Mouse (Mus musculus): ENCODE data around the gene Itsn1.

DNA sequence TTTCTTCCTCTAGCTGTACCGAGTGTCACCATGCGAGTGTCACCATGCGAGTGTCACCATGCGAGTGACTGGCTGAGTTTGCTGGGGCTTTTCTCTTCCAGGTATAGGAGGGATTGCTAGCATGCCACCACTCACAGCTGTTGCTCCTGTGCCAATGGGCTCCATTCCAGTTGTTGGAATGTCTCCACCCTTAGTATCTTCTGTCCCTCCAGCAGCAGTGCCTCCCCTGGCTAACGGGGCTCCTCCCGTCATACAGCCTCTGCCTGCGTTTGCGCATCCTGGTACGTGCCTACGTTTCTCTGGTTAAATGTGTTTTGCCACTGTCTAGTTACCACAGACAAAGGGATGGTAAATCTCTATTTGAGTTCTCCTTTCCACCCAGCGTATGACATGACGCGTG lies 72.3 kb downstream of the Itsn1 start:
- no peak for TF ChIP-seq POLR2A (IDR thresholded peaks at IDR 0.05; ENCODE audit: control insufficient read depth, extremely low read depth, insufficient read depth, low read length, poor library complexity)
- no peak for TF ChIP-seq CTCF (IDR thresholded peaks at IDR 0.05; ENCODE audit: borderline replicate concordance, control insufficient read depth, extremely low read depth, insufficient read depth, low read length, poor library complexity)
